Mouse (Mus musculus) heart, postnatal 10 days (tissue): ENCODE measurements around the gene Hoxb9. TPM values are rescaled to one million over a fixed set of nuclear protein-coding genes. Genes with fewer than 3 reads are reported as not detected.

Experiments
- DNase-seq, 2 experiments: peaks; one replicate each; pipeline ENCODE4 v3.0.0; 2021
- intact Hi-C: fragments of 180-260 bp; cut with DNase I; formaldehyde crosslinking; loops from one replicate; pipeline ENCODE4 v1.15.1; 2025
- total RNA-seq, 2 experiments: library from RNA; stranded (reverse); gene quantifications; 2 replicates each; pipeline ENCODE4 v1.2.3; 2021

The Hoxb9 gene
- total RNA-seq, 2 experiments from 2014 or later, result not detected

GRCm38 (mm10) chr11:96297428-96297827 is 26.2 kb downstream of the Hoxb9 start:
- no peak for DNase-seq
- intact Hi-C loops, result no loop called here

GRCm38 (mm10) chr11:96297968-96298635 is 26.8 kb downstream of the Hoxb9 start:
- no peak for DNase-seq
- intact Hi-C loops, result no loop called here

DNA sequence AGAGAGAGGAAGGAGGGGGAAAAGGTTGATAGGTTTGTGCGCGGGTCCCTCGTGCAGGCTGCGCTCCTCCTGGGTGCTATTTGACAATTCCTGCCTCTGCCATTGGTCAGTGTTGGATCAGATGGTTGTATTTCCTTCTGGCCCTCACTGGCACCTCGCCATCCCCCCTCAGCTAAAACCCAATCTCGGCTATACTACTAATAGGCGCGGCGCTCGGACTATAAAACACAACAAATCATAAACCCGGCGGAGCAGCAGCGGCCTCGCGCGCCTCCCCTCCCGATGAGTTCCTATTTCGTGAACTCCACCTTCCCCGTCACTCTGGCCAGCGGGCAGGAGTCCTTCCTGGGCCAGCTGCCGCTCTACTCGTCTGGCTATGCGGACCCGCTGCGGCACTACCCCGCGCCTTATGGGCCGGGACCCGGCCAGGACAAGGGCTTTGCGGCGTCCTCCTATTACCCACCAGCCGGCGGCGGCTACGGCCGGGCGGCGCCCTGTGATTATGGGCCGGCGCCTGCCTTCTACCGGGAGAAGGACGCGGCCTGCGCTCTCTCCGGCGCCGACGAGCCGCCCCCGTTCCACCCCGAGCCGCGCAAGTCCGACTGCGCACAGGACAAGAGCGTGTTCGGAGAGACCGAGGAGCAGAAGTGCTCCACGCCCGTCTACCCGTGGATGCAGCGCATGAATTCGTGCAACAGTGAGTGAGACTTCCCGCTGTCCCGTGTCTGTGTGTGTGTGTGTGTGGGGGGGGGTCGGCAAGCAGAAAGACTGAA is 27.8 kb downstream of the Hoxb9 start:
- intact Hi-C loops, result no loop called here
- DNase-seq, result no peak

DNA sequence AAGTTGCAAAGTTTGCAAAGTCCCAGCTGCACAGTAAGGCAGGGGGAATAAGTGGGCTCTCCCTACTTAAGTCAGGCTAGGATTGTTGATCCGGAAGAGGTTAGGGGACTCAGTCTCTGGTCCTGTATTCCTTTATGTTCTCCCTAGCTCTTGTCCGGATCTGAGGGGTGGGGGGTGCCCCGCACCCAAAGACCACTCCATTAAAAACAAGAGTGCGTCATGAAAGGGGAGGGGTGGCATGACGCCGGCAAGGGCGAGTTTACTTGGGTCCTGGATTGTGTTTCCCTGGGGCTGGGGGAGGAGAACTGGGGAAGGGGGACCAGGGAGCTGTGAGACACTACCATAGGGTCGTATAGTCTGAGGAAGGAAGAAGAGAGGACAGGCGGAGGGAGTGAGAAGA is 28.5 kb downstream of the Hoxb9 start:
- DNase-seq, result no peak
- intact Hi-C loops, result loop anchor here (5.0 kb wide), 2 partner anchors 253 to 373 kb away; no protein-coding TSS in a partner anchor

DNA sequence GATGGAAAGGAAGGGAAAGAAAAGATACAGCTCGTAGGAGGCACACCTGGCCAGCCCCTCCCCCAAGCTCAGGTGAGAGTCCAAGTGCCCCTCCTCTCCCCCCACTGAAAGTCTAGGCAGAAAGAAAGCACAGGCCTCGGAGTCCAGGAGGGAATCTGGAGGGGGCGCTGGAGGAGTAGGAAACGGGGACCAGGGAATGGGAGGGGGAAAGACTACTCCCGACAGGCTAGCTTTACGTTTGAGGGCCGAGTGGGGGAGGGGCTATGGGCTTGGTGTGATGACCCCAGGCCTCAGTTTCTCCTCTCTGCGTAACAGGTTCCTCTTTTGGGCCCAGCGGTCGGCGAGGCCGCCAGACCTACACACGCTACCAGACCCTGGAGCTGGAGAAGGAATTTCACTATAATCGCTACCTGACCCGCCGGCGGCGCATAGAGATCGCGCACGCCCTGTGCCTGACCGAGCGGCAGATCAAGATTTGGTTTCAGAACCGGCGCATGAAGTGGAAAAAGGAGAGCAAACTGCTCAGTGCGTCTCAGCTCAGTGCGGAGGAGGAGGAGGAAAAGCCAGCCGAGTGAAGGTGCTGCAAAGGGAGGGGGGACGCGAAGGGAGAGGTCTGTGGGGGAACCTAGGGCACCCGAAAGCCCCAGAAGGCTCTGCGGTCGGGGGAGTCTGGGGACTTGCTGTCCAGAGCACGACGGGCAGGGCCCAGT is 29.3 kb downstream of the Hoxb9 start:
- no peak for DNase-seq
- intact Hi-C loops, result loop anchor here (5.0 kb wide), 2 partner anchors 252 to 372 kb away; no protein-coding TSS in a partner anchor

- DNase-seq, result no peak
- intact Hi-C loops, result loop anchor here (5.0 kb wide), 2 partner anchors 251 to 371 kb away; no protein-coding TSS in a partner anchor
These were observed 29.8 kb downstream of the Hoxb9 start for GRCm38 (mm10) chr11:96301064-96301431.

- intact Hi-C loops, result loop anchor here (2.0 to 5.0 kb wide), 3 partner anchors 235 to 370 kb away; no protein-coding TSS in a partner anchor
- no peak for DNase-seq
These were observed 30.6 kb downstream of the Hoxb9 start for GRCm38 (mm10) chr11:96301837-96302236.

DNA sequence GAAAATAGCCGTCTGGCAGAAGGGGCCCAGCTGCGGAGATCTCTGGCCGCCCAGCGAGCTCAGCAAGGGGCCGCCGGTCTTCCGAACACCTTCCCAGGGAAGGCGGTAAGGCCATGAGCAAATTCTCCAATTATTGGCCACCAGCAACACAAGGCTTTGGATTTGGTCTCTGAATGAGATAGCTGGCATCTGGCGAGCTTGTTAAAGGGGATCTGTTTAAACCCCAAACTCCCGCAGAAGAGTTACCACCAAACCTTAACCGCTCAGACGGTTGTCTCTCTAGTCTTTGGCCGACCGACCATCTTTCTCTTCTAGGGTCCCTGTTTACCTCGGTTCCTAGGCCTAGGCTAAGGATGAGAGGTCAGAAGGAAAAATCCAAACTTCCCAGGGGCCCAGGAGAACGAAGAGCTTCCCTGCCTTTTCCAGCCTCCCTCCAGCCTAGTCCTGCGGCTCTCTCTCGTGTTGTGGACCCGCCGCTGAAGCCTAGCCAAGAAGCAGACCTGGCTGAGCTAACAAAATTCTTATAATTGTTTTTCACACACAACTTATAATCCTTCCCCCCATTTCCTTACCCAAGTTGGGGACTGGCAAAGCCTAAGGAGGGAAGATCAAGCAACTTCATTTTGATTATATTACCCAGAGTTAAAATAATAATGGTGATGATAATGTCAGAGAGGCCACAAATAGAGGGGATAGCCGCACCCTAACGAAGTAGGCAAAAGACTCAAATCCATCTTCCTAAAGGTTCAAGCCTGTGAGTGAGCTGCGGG is 31.3 kb downstream of the Hoxb9 start:
- intact Hi-C loops, result loop anchor here (2.0 to 5.0 kb wide), 3 partner anchors 234 to 370 kb away; no protein-coding TSS in a partner anchor
- DNase-seq, result no peak

DNA sequence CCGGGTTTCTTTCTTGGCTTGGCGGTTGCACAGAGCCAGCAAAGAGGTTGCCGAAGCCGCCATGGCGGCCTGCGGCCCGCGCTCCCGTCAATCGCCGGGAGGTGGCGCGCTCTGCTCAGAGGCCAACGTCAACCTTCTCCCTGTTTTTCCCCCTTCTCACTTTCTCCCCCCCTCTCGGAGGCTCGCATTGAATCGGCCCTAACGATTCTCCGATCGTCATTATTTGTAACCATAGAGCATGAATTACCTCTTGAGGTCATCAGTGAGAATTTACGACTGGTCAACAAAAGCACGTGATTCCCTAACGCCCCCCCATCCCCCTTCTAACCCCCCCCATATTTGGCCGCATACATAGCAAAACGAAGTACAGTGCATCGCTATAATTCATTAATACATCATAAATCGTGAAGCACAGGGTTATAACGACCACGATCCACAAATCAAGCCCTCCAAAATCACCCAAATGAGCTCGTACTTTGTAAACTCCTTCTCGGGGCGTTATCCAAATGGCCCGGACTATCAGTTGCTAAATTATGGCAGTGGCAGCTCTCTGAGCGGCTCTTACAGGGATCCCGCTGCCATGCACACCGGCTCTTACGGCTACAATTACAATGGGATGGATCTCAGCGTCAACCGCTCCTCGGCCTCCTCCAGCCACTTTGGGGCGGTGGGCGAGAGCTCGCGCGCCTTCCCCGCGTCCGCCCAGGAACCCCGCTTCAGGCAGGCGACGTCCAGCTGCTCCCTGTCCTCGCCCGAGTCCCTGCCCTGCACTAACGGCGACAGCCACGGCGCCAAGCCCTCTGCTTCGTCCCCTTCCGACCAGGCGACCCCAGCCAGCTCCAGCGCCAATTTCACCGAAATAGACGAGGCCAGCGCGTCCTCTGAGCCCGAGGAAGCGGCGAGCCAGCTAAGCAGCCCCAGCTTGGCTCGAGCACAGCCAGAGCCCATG is 32.2 kb downstream of the Hoxb9 start, which contains the start of gene Hoxb5:
Gene Hoxb5 (plus strand): TSS at position 186 of the 949 bp plus-strand sequence.
- peak; percentile 70 to 77 for DNase-seq
- intact Hi-C loops, result loop anchor here (2.0 to 5.0 kb wide), 3 partner anchors 233 to 369 kb away; no protein-coding TSS in a partner anchor

- intact Hi-C loops, result loop anchor here (5.0 kb wide), 2 partner anchors 248 to 368 kb away; no protein-coding TSS in a partner anchor
- DNase-seq, result no peak
These were observed 33.3 kb downstream of the Hoxb9 start for GRCm38 (mm10) chr11:96304381-96305195.

GRCm38 (mm10) chr11:96305505-96306182 is 34.4 kb downstream of the Hoxb9 start:
- intact Hi-C loops, result no loop called here
- DNase-seq, result no peak

- no peak for DNase-seq
- intact Hi-C loops, result no loop called here
These were observed 35.1 kb downstream of the Hoxb9 start for GRCm38 (mm10) chr11:96306183-96306907.

GRCm38 (mm10) chr11:96306908-96307269 is 35.6 kb downstream of the Hoxb9 start:
- DNase-seq, result no peak
- intact Hi-C loops, result no loop called here

DNA sequence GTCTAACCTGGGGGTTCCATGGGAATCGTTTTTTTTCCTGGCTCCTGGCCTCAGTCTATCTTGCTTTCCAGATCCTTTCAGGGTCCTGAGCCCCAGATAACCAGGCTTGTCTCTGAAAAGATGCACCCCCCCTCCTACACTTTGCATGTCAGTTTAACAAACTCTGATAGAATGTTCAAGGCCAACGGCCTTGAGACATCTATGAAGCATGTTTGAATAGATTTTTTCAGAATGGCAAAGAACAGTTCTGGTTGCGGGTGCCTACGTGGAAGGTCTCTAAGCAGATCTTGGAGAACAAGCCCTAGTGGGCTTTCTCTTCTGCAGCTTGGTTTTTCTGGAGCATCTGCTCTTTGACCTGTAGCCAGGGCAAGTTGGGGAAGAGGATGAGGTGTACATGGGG is 37.5 kb downstream of the Hoxb9 start:
- DNase-seq, result no peak
- intact Hi-C loops, result no loop called here

GRCm38 (mm10) chr11:96309288-96309687 is 38.0 kb downstream of the Hoxb9 start:
- intact Hi-C loops, result no loop called here
- DNase-seq, result no peak

DNA sequence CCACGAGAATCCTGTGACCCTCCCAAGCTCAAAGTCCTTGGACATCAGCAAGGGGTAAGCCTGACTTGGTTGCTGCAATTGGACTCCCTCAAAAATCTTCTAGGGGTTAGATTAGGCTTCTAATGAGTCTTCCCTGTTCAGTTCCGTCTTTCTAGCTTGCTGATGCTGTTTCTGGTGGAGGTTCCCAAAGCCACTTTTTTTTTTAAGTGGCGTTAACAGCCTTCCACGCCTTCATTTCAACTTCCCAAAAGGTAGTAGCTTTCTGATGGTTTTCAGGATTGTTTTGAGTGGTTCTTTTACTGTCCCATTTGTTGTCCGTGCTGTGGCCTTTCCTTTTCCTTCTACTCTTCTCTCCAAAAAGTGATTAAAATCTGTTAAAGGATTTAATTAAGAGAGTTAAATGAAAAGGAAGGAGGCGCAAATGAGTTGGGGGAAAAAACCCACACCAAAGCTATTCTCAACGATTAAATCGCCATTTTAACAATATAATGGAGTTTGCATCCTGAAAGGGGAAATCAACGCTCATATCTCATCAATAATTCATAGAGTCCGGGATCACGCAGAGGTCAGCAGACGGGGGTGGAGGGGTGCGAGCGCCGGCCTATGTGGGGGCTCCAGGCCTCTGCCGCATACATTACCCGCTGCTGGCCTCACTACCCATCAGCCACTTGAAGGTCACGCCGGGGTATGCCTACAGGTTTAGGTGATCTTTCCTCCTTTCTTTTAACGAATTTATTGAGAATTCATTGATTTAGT is 39.1 kb downstream of the Hoxb9 start:
- DNase-seq, result no peak
- intact Hi-C loops, result loop anchor here (2.0 kb wide), 1 partner anchor 100 kb away; no protein-coding TSS in a partner anchor
